Mouse (Mus musculus) testis, postnatal 10 days (tissue): ENCODE measurements at regions not wholly inside any gene's neighbourhood (a gene's known extent, or its start where the extent isn't known, plus 50 kb on each side); places are given as distances from the start of the nearest gene placed in this dataset.

Experiments used
- DNase-seq: peaks from one replicate; pipeline ENCODE4 v3.0.0; 2021; ENCODE audit warnings: low spot score

DNA sequence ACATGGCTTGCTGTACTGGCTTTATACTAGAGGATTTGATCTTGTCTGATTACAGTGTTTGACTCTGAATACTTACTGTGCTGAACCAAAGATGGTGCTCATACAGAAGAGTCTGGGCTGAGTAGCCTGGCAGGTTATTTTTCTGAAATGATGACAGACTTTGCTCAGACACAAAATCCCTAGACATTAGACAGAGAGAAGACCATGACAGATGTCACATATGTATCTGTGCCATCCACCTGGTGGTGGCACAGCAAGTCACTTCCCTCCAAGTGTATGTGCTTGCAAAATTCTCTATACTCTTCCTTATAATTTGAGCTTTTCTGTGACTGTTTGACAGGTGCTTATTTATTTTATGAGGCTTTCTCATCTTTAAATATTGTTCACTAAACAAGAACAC, 80.7 kb downstream of the Gm7361 start:
- DNase-seq, result no peak

DNA sequence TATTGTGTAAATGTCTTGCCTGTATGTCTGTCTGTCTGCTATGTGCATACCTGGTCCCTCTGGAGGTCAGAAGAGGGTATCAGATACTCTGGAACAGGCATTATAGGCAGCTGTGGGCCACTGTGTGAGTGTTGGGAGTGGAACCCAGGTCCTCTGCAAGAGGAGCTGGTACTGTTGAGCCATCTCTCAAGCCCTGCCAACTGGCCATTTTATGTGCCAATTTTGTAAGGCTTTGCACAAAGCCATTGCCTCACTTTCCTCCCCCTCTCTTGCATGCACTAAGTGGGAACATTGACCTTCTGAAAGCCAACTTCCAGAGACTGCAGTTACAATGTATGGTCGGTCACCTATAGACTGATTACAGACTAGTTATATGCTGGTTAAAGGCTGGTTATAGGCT, 81.8 kb downstream of the Gm7361 start:
- no peak for DNase-seq

DNA sequence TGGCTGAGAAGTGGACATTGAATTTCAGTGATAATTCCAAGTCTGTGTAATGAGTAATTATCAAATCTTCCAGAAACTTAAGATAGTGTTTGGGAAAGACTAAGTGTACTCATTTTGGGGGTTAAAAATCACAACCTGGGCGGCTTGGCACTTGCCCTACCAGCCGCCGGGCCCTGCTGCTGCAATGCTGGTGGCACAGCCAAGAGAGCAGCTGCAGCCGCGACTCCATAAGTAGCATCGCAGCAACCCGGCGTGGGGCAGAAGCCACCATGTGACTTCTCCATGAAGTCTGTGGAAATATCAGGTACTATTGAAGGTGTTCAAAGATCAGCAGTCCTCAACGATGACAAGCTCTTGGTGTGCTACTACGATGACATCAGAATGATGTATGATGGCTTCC, 97.7 kb downstream of the Gm7361 start:
- no peak for DNase-seq

GRCm38 (mm10) chr5:26359082-26359481, 101.6 kb downstream of the Gm7361 start:
- DNase-seq, result no peak

DNA sequence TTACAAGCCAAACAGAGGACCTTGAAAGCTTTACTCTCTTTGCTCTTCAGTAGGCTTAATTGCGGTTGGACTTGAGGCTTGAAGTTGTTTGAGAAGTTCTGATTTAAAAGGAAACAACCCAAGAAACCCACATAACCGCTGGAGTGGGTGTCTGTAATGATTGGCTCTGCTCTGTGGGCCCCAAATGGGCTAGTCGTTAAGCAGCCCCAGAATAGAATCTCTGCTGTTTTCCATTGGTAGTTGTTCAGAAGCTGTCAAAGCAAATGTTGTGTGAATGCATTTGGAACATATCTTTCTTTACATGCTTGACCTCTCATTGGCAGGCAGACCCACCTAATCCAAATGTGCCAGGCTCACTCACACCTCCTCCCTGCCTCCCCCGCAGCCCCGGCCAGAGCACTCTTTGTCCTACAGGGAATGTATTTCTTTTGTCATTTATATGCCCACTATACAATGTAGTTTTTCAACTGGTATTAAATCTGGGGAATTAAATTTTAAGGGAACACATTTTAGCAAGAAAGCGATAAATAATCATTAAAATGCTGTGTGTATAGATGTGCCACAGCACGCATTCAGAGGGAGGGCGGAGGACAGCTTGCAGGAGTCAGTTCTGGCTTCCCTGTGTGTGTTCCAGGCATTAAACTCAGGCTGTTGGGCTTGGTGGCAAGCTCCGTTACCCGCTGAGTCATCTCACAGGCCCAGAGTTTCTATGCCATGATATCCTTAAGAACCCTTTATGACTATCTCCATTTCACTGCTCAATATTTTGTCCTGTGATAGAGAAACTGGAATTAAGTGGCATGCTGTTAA, 116.9 kb downstream of the Gm7361 start:
- no peak for DNase-seq

- DNase-seq, result no peak
These were observed 149.7 kb downstream of the Gm7361 start for GRCm38 (mm10) chr5:26407088-26407672.

GRCm38 (mm10) chr5:26413185-26413584, 155.7 kb downstream of the Gm7361 start:
- DNase-seq, result no peak

- DNase-seq, result no peak
These were observed 187.1 kb downstream of the Gm7361 start for GRCm38 (mm10) chr5:26444331-26445200.

GRCm38 (mm10) chr5:26451306-26451705, 193.8 kb downstream of the Gm7361 start:
- no peak for DNase-seq

DNA sequence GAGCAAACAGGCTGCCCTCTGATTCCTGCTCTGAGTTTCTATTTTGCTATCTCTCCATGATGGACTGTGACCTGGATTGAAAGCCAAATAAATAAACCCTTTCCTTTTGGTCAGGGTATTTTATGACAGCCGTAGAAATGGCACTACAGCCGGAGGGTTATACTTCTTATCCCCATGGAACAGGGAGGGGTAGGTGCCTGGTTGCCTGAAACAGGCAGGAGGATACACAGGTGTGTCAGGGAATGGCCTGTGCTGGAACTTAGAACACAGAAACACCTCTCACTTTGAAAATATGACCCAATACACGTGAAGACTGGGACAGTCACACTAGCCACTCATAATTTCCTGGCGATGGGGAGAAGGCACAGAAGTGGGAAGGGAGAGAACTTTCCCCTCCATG, 200.1 kb downstream of the Gm7361 start:
- DNase-seq, result no peak

- DNase-seq, result no peak
These were observed 209.2 kb downstream of the Gm7361 start for GRCm38 (mm10) chr5:26466666-26467065.

- no peak for DNase-seq
These were observed 228.2 kb downstream of the Gm7361 start for GRCm38 (mm10) chr5:26485726-26486125.

DNA sequence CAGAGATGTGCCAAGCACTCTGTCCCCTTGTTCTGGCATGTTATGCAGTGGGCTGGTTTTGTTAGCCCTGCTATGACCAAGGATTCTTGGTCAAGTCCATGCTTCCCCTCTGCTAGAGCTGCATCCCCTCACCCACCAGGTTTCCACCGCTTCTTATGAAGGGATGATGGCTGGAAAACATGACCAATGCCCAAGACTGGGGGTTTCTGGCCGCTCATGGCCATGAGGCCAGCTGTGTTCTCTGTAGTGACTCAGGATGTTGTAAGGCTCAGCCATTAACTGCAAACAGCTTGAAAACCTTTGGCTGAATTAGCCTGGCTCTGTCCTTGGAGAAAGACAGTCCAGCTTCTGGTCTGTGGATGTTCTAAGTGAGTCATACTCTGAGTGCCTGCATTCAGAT, 236.5 kb downstream of the Gm7361 start:
- DNase-seq, result no peak

GRCm38 (mm10) chr5:26497641-26498430, 240.3 kb downstream of the Gm7361 start:
- no peak for DNase-seq

DNA sequence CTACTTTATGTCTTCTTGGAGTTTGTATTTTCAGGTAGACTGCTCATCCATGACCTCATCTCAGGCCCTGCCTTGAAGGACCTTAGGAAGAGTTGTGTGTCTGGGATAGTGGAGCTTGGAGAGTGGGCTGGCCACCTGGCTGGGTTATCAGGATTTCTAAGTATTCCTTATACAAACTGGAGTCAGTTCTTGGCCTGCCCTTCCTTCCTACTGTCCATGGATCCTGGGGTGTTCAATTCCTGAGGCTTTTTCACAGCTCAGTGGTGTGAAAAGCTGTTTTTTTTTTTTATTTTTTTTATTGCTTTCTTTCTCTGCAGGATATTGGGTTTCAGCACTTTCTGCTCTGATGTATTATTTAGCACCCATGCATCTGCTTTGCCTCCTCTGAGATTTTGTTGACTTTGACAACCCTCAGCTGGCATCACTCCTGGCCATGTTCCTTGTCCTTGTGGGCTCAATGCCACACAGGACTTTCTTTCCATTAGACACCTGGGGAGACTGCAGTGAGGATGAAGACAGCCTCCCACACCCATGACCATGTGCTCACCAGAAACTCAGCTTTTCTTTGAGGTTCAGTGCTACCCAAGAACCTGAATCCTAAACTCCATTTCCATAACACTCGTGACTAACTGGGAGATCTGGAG, 252.2 kb downstream of the Gm7361 start:
- no peak for DNase-seq

- peak; percentile 33 for DNase-seq
These were observed 255.8 kb downstream of the Gm7361 start for GRCm38 (mm10) chr5:26513039-26513955.

DNA sequence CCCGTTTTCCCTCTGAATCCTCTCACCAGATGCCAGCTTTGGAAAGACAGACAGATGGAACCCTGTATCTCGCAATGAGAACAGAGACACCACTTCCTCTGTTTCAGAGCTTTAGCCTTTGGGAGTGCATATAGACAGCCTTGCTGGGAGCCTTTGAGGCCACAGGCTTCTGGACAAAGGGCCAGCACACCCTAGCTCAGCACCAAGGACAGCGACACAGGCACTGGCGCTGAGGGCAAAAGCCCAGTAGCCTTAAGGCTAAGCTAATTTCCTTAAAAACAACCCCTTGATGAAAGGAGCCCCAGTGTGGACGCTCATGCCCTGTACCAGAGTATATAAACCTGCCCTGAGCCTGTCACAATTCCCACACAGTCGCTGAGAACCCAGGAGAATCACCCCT, 278.1 kb downstream of the Gm7361 start:
- DNase-seq, result peak; percentile 78

- DNase-seq, result no peak
These were observed 253.7 kb upstream of the Dpp6 start for GRCm38 (mm10) chr5:26563291-26563690.

GRCm38 (mm10) chr5:26564056-26564455, 252.9 kb upstream of the Dpp6 start:
- DNase-seq, result no peak

DNA sequence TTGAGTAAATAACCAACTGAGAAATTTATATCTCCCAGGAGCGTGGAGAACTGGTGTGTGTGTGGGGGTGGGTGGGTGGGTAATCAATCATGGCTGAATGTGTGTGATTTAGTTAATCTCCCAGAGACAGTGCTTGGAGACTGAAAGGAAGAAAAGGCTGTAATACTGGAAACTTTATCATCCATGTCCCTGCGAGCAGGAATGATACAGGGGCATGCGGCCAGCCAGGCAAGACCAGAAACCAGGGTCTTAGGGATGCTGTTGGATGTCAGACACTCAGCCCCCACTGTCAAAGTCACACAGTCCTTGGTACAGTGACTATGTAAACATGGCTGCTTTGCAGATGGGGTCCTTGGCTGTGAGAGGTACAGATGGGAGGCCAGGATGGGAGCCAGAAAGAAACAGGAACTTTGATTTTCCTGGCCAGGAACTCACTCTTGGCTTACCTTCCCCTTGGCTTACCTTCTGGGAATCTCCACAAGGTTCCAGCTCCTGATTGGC, 244.3 kb upstream of the Dpp6 start:
- DNase-seq, result no peak
